Mouse (Mus musculus): ENCODE measurements around the gene Rasgef1b. TPM values are rescaled to one million over a fixed set of nuclear protein-coding genes. Genes with fewer than 3 reads are reported as not detected.

Gene Rasgef1b
- polyA plus RNA-seq, 1 experiment from 2014 or later: 115 TPM

- WGBS: 94% methylated on average over 1 of the region's 1 CpGs
- no peak for ATAC-seq (replicated peaks)
- Histone ChIP-seq H3K4me2 (replicated peaks) (no peak overlapping the region), H3K4me3 (no peak overlapping the region), H3K27me3 (no peaks in the 10 kb centered on the region), H3K9me3 (no peaks in the 10 kb centered on the region), H3K36me3 (no peaks in the 10 kb centered on the region), H3K9ac (replicated peaks) (no peak overlapping the region), H3K27ac (replicated peaks) (no peak overlapping the region), H3K4me1 (no peaks in the 10 kb centered on the region)
Observed at GRCm38 (mm10) chr5:99368615-99369014, 360.2 kb downstream of the Rasgef1b start.

DNA sequence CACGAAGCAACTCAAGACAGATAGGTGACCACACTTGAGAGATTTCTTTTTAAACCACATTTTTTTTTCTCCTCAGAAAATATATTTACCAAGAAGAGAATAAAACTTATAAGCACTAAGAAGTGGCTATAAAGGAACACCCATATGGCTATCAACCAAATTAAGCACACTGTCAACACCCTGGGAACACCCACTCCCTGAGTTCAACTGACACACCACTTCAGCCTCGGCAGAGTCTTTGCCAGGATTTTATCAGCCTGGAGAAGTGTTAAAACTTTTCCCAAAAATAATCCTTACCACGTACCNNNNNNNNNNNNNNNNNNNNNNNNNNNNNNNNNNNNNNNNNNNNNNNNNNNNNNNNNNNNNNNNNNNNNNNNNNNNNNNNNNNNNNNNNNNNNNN is 368.3 kb downstream of the Rasgef1b start:
- H3K4me1 ChIP-seq: no peaks in the 10 kb centered on the region
- H3K4me3 ChIP-seq: no peak overlapping the region
- H3K9me3 ChIP-seq: no peaks in the 10 kb centered on the region
- no peak overlapping the region for H3K9ac ChIP-seq (replicated peaks)
- H3K27me3 ChIP-seq: no peaks in the 10 kb centered on the region
- 60% methylated on average over 3 of the region's 3 CpGs for WGBS
- no peak overlapping the region for H3K4me2 ChIP-seq (replicated peaks)
- no peak overlapping the region for H3K27ac ChIP-seq (replicated peaks)
- no peak for ATAC-seq (replicated peaks)
- no peaks in the 10 kb centered on the region for H3K36me3 ChIP-seq

- ATAC-seq (replicated peaks): no peak
- WGBS: 92% methylated on average over 5 of the region's 5 CpGs
- 0 out of 2 replicates have a peak, but pooled peaks cover 4% of the 10 kb centered on the region for H3K4me1 ChIP-seq
- no peak overlapping the region for H3K4me2 ChIP-seq (replicated peaks)
- H3K9ac ChIP-seq (replicated peaks): no peak overlapping the region
- no peak overlapping the region for H3K4me3 ChIP-seq
- H3K9me3 ChIP-seq: no peaks in the 10 kb centered on the region
- no peak overlapping the region for H3K27ac ChIP-seq (replicated peaks)
- H3K36me3 ChIP-seq: no peaks in the 10 kb centered on the region
- no peaks in the 10 kb centered on the region for H3K27me3 ChIP-seq
Observed at GRCm38 (mm10) chr5:99359251-99359650, 369.6 kb downstream of the Rasgef1b start.

- no peak overlapping the region for H3K9ac ChIP-seq (replicated peaks)
- H3K4me3 ChIP-seq: no peak overlapping the region
- no peak overlapping the region for H3K27ac ChIP-seq (replicated peaks)
- H3K4me2 ChIP-seq (replicated peaks): no peak overlapping the region
- H3K27me3 ChIP-seq: no peaks in the 10 kb centered on the region
- WGBS: 45% methylated on average over 5 of the region's 5 CpGs
- no peak for ATAC-seq (replicated peaks)
- no peaks in the 10 kb centered on the region for H3K9me3 ChIP-seq
- no peaks in the 10 kb centered on the region for H3K36me3 ChIP-seq
- H3K4me1 ChIP-seq: 0 out of 2 replicates have a peak, but pooled peaks cover 4% of the 10 kb centered on the region
Observed at GRCm38 (mm10) chr5:99354640-99355132, 374.2 kb downstream of the Rasgef1b start.

DNA sequence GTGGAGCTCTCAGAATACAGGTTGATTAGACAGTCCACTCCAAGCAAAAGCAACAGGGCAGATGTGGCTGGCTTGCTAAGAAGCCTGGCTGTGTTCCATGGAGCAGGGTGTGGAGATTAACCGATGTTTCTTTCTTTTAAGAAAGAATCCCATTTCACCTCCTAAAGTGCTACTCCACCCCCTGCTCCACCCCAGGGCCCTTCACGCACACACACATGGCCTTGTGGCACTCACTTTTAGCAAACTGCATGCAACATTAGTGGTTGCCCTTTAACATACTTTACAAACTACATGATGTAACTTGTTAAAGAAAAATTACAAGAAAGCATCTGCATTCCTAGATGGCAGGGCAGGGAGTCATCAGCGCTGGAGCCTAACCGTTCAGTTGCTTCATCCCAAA is 378.8 kb downstream of the Rasgef1b start:
- ATAC-seq (replicated peaks): no peak

DNA sequence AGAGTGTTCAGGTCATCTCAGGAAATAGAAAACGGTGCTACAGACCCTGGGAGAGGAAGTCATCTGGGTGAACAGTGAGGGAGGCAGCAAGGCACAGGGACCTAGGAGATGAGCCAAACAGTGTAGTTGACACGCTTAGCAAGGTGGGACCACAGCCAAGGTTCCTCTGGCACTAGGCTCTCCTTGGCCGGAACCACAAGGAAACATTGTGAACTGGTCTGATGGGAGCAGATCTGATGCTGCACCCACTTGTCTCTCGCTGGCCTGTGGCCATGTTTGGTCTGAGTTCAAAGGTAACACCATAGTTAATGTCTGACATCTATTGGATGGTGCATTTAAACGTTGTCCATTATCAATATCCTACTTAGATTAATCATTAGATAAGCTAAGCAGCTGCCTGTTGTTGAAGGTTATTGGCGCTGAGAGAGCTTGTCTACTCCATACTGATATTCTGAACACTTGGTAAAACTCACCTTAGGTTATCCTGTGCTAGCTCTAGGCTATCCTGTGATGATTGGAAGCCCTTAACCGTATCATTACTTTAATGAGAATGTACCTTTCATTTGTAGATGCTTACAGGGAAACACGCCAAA is 380.5 kb downstream of the Rasgef1b start:
- no peaks in the 10 kb centered on the region for H3K27me3 ChIP-seq
- no peak for ATAC-seq (replicated peaks)
- no peaks in the 10 kb centered on the region for H3K36me3 ChIP-seq
- no peak overlapping the region for H3K4me3 ChIP-seq
- H3K9ac ChIP-seq (replicated peaks): no peak overlapping the region
- H3K9me3 ChIP-seq: no peaks in the 10 kb centered on the region
- no peak overlapping the region for H3K27ac ChIP-seq (replicated peaks)
- no peak overlapping the region for H3K4me2 ChIP-seq (replicated peaks)
- 76% methylated on average over 8 of the region's 8 CpGs for WGBS
- peaks cover 8% of the 10 kb centered on the region; the same call in 1 of the 2 replicates for H3K4me1 ChIP-seq

More for the DNA sequence above, 378.8 kb downstream of the Rasgef1b start:
- no peak overlapping the region for H3K4me2 ChIP-seq (replicated peaks)
- H3K9me3 ChIP-seq: no peaks in the 10 kb centered on the region
- no peaks in the 10 kb centered on the region for H3K27me3 ChIP-seq
- no peak overlapping the region for H3K4me3 ChIP-seq
- no peaks in the 10 kb centered on the region for H3K36me3 ChIP-seq
- no peak overlapping the region for H3K27ac ChIP-seq (replicated peaks)
- 36% methylated on average over 4 of the region's 4 CpGs for WGBS
- H3K9ac ChIP-seq (replicated peaks): no peak overlapping the region
- H3K4me1 ChIP-seq: peaks cover 13% of the 10 kb centered on the region; the same call in 1 of the 2 replicates

- WGBS: 98% methylated on average over 10 of the region's 10 CpGs
- Histone ChIP-seq H3K9me3 (no peaks in the 10 kb centered on the region), H3K4me1 (no peaks in the 10 kb centered on the region; the same call in 1 of the 2 replicates), H3K4me2 (replicated peaks) (no peak overlapping the region), H3K36me3 (no peaks in the 10 kb centered on the region), H3K4me3 (no peak overlapping the region), H3K27ac (replicated peaks) (no peak overlapping the region), H3K27me3 (no peaks in the 10 kb centered on the region), H3K9ac (replicated peaks) (no peak overlapping the region)
- no peak for ATAC-seq (replicated peaks)
Observed at GRCm38 (mm10) chr5:99342527-99342926, 386.3 kb downstream of the Rasgef1b start.

- H3K27me3 ChIP-seq: no peaks in the 10 kb centered on the region
- H3K4me1 ChIP-seq: no peaks in the 10 kb centered on the region; the same call in 1 of the 2 replicates
- no peak overlapping the region for H3K27ac ChIP-seq (replicated peaks)
- H3K4me3 ChIP-seq: no peak overlapping the region
- WGBS: 70% methylated on average over 8 of the region's 8 CpGs
- no peak for ATAC-seq (replicated peaks)
- no peak overlapping the region for H3K9ac ChIP-seq (replicated peaks)
- no peaks in the 10 kb centered on the region for H3K9me3 ChIP-seq
- no peak overlapping the region for H3K4me2 ChIP-seq (replicated peaks)
- no peaks in the 10 kb centered on the region for H3K36me3 ChIP-seq
Observed at GRCm38 (mm10) chr5:99340311-99340989, 388.4 kb downstream of the Rasgef1b start.

DNA sequence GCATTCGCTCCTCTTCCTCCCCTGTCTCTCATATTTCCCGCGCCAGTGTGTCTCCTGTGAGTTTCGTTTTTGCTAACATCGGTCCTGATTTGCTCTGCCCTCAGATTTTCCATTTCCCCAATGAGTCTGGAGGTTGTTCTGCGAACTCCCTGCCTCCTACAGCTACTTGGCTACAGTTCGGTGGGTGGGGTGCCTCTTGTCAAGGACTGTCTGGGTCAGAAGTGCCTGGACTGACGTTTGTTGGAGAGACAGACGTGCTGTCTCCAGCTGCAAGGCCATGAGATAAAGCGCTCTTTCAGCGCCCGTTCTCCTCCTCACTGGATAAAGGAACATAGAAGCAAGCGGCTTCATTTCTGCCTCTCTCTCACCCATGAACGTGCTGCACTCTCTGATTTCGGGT is 389.1 kb downstream of the Rasgef1b start:
- Histone ChIP-seq H3K4me2 (replicated peaks) (no peak overlapping the region), H3K9ac (replicated peaks) (no peak overlapping the region), H3K27ac (replicated peaks) (no peak overlapping the region), H3K4me3 (no peak overlapping the region), H3K36me3 (no peaks in the 10 kb centered on the region), H3K4me1 (no peaks in the 10 kb centered on the region; the same call in 1 of the 2 replicates), H3K9me3 (no peaks in the 10 kb centered on the region), H3K27me3 (no peaks in the 10 kb centered on the region)
- 72% methylated on average over 15 of the region's 15 CpGs for WGBS
- ATAC-seq (replicated peaks): no peak

DNA sequence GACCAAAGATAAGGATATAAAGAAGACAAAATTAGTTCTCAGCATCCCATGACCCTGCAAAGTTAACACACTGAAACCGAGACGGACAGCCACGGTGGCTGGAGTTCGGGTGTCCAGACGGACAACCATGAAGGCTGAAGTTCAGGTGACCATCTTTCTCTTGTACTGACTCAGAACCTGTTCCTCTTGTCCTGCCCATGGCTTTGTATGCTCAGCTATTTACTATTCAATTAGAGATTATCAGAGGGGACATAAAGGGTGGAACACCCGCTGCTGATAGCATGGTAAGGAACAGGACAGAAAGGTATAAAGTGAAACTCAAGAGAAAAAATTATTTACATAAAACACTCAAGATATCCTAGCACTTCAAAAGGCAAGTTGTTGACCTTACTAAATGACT is 390.0 kb downstream of the Rasgef1b start:
- Histone ChIP-seq H3K4me2 (replicated peaks) (no peak overlapping the region), H3K27me3 (no peaks in the 10 kb centered on the region), H3K4me3 (no peak overlapping the region), H3K4me1 (no peaks in the 10 kb centered on the region; the same call in 1 of the 2 replicates), H3K9me3 (no peaks in the 10 kb centered on the region), H3K27ac (replicated peaks) (no peak overlapping the region), H3K9ac (replicated peaks) (no peak overlapping the region), H3K36me3 (no peaks in the 10 kb centered on the region)
- no peak for ATAC-seq (replicated peaks)
- WGBS: 93% methylated on average over 6 of the region's 6 CpGs

- Histone ChIP-seq H3K27ac (replicated peaks) (no peak overlapping the region), H3K27me3 (no peaks in the 10 kb centered on the region), H3K4me3 (no peak overlapping the region), H3K9ac (replicated peaks) (no peak overlapping the region), H3K4me1 (no peaks in the 10 kb centered on the region; the same call in 1 of the 2 replicates), H3K9me3 (no peaks in the 10 kb centered on the region), H3K4me2 (replicated peaks) (no peak overlapping the region), H3K36me3 (no peaks in the 10 kb centered on the region)
- WGBS: 85% methylated on average over 11 of the region's 11 CpGs
- ATAC-seq (replicated peaks): no peak
Observed at GRCm38 (mm10) chr5:99336427-99336826, 392.4 kb downstream of the Rasgef1b start.

GRCm38 (mm10) chr5:99334017-99334416 is 394.8 kb downstream of the Rasgef1b start:
- 88% methylated on average over 5 of the region's 5 CpGs for WGBS
- H3K36me3 ChIP-seq: no peaks in the 10 kb centered on the region
- H3K4me3 ChIP-seq: no peak overlapping the region
- no peak overlapping the region for H3K4me2 ChIP-seq (replicated peaks)
- H3K9ac ChIP-seq (replicated peaks): no peak overlapping the region
- no peaks in the 10 kb centered on the region for H3K9me3 ChIP-seq
- H3K27me3 ChIP-seq: no peaks in the 10 kb centered on the region
- no peak for ATAC-seq (replicated peaks)
- no peak overlapping the region for H3K27ac ChIP-seq (replicated peaks)
- H3K4me1 ChIP-seq: no peaks in the 10 kb centered on the region

Measured in forebrain, embryonic 15.5 days (tissue).